Mouse (Mus musculus) frontal cortex, postnatal 14 days (tissue): Measurements from ENCODE around the gene Gm9999.
"Not testable (repeated sequence)": the region's sequence is repeated elsewhere in the genome, so short reads cannot be mapped to it uniquely, and the experiment has no call there.

ENCODE experiments used
- DNase-seq, 2 experiments: peaks; one replicate each; pipeline ENCODE4 v3.0.0; 2022; ENCODE audit warnings: low spot score in 2 of 2

The Gm9999 gene

DNA sequence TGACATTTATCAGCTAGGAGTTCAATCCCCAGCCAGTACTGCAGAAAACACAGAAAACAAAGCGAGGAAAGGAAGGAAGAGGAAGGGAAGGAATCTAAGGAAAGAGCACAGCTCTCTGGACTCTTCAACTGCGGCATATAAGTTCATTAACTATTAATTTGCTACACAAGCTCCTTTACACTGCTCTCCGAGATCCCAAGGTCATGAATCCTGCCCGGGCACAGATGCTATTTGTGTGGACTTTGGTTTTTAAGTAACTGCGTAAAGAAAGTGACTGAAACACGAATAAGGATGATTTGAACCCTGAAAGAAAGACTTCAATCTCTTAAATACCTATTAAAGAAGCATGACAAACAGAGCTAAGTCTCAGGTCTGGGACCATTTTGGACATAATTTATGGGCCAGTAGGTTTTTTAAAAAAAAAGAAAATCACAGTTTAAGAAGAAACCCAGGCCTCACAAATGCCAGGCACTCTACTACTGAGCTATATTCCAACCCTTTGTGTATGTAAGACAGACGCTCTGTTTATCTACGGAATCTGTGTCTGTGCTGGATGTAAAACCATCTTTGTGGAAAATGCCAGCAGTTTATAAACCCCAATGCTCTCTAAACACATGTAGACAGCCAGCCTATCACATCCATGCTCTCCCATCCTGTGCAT, 16.7 kb downstream of the Gm9999 start:
- DNase-seq, result no peak

DNA sequence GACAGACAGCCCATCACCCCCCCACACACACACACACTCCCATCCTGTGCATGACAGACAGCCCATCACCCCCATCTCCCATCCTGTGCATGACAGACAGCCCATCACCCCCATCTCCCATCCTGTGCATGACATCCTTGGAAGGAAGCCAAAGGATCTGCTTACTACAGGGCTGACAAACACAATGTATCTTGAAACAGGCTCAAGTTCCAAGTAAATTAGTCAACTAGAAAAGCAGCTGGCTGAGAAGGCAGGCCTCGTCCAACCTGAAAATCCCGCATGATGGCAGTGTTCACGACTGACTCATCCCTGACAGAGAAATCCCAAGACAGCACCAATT, 17.2 kb downstream of the Gm9999 start:
- DNase-seq, result no peak

DNA sequence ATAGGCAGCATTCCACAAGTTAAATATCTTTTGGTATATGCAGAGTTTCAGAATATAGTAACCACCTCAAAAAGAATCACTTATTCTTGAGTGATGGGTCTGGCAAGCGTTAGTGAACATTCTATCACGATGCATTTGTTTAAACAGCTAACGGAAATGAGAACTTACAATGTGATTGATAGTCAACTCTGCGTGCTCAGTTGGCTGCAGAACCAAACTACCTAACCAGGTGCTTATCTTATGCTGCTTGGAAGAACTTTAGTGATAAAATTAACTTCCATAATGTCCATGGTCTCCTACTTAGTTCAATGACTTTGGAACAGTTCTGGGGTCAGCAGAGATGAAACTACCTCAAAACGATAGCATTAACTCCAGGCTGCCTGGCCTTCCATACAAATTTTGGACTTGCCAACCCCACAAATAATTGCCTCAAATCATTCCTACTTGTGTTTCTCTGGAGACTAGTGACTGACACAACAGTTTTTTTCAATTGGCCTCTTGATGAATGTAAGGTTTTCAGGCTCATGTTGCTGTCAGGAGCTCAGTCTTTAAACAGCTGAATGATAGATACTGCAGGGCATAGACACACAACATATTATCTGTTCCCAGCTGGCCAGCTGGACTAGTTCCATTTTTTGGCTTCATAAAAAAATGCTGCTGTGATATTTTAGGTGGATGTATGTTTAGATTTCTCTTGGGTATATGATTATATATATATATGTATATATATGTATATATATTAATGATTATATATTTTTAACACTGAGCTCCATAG, 17.9 kb downstream of the Gm9999 start:
- no peak for DNase-seq

DNA sequence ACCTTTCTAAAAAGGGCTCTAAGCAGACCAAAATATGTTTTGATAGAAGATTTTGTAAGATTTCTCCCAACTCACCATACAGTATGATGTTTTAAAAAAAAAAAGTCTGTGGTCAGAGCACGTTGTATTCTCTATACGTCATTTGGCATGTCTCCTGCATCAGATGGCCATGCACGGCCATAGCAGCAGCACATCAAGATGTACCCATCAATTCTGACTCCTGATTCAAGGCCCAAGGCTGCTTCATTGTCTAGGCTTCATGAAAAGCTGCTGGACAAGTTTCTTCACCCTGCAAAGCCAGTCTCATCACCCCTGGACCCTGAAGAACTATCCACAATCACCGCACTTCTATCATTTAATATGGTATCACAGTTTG, 18.5 kb downstream of the Gm9999 start:
- DNase-seq, result no peak

DNA sequence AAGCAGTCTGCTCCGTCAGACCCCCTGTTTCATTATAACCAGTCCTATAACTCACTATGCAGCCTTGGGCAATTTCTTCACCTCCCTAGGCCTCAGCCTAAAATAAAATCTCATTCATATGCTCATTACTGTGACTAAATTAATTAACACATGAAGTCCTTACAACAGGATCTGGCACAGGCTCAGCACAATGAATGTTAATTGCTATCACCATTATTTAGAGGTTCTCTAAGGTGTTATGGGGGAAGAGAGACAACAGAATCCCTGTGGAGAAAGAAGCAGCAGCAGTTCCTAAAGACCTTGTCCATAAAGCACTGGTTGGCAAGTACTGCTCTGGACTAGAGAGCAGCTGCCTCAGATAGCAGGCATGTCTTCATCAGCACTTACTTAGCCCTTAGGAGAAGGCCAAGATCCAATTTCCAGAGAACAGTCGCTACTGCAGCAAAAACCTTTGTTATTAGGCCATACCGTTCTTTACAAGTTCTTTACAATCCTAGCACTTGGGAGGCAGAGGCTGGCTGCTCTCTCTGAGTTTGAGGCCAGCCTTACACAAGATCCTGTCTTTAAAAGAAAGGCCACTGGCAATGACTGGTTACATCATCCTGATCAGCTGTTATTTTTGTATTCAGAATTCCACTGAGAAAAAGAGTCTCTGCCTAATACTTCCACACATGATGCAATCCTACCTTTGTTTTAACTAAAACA, 20.2 kb downstream of the Gm9999 start:
- no peak for DNase-seq

DNA sequence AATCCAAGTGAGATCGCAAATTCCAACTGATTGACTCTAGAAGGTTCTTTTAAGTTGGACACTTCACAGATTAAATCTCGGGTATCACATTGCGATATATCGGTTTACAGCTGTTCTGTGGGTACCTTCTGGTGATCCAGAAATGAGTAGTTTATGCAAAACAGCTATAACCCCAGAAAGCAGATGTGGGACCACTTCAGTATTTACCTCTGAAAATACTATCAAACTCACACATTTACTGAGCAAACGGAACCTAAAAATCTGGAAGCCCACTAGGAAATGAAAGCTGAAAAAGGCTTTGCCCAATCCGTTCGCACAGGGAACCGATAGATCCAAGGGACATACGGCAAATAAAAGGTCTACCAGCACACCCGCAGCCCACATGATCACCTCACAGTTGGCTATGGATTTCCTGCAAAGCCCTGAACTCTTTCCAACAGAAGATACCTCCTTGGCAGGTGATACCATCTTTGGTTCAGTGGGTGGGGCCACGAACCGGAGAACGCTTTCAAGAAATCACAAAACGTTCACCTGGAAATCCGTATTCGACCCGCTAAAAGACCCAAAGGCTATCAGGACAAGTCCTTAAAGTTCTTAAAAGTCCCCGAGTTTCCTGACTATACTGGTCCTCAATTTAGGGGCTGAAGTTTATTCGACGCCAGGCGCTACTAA, 23.9 kb downstream of the Gm9999 start:
- DNase-seq, result no peak

DNA sequence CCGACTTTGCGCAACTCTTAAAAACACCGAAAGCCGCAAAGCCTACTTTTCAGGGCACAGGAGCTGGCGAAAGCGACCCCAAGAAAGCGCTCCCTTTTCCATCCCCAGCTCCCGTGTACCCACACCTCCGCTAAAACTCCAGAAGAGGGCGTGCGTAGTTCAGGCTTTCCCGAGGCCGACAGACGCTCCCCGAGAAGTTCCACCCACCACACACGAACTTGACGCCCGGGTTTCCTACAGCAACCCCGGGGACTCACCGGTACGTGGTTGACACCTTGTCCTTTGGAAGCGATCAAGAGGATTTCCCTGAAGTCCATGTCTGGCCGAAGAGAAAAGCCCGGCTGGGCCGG, 24.4 kb downstream of the Gm9999 start:
- no peak for DNase-seq

DNA sequence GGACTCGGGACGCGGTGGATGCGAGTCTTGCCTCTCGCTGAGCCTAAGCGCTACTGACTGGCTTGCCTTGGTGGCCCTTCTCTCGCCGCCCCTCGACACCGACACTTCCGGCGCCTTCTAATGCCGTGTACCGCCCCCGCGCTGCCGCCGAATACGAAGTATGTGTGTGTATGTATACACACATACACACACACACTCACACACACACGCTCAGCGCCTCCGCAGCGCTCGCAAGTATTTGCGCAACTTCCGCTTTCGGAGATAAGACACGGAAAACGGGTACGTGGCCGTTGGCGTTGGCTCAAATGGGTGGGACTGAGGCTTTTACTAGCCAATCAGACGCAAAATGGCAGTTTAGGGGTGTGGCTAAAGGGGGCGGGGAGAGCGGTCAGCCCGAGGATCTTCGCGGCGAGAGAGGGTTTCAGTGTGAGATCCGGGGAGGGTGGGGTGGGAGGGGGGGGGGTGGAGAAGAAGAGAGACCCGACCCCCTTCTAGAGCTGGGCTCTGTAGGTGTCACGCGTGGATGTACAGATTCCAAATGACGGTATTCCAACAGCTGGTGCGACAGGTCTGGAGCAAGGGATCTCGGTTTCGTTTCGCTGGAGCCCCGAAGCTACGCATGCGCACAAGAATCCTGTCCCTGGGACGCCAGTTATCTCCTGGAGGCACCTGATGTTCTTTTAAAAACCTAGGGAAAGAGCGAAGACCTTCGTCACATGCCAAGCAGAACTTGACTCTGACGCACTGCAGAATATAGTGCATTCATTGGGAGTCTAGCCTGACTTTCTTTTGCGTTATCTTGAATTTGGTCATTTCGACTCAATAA, 25.0 kb downstream of the Gm9999 start, which contains the start of gene Spty2d1:
Gene Spty2d1, minus strand, starts transcription at position 244 of the 826 bp plus-strand sequence.
- DNase-seq, result peak; percentile 99

DNA sequence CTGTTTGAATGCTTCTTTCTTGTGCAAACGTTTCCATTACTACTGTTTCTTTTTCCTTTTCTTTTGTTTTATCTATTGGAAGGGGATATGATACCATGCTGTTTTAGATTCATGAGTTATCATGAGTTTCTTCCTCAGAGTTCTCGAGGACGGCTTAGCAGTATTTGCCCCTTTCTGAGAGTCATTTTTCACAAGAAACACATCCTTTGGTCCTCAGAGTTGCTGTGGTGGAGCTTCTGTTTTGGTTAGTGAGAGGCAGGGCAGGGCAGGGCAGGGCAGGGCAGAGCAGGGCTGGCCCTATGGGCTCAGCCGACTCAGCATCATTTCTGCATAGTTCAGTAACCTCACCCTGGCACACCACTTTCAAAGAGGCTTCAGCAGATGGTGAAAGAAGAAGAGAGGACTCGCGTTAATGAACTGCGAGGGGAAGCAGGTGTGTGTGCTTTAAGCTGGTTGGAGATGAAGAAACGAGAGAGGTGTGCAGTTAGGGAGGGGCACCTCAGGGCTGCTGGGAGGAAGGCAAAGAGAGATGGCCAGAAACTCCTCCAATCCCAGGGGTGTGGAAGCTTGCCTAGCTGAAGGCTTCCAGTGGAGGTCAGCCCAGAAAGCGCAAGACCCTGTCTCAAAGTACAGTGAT, 29.9 kb downstream of the Gm9999 start:
- no peak for DNase-seq

DNA sequence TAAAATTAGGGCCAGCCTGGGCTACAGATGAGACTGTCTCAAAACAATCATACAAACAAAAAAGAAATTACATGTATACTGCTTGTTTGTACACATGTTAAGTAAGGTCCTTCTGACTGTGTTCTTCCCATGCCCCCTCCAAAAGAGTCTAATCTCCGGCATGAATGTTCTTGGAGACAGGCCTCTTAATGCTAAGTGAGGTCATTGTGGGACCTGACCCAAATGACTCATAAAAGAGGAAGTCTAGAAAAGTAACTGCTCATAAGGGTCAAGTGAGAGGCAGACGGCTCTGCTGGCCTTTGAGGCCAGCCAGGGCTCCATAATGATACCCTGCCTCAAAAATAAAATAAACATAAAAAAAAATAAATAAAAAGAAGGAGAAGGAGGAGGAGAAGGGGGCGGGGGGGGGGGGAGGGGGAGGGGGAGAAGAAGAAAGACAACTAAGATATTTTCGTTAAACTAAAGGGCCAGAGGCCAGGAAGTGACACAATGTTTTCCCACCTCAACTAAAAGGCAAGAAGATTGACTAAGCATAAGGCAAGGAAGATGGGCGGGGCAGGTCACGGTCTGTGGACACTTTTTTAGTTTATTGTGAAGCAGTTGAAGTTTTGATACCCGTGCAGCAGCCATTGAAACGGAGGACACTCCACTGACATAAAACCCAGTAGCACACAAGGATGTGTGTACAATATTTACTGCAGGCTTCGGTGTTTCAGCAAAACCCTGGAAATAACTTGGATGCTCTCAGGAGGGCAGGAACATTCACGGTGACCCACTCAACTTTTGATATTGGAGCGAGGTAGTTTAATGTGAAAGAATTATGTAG, 31.4 kb downstream of the Gm9999 start:
- no peak for DNase-seq

DNA sequence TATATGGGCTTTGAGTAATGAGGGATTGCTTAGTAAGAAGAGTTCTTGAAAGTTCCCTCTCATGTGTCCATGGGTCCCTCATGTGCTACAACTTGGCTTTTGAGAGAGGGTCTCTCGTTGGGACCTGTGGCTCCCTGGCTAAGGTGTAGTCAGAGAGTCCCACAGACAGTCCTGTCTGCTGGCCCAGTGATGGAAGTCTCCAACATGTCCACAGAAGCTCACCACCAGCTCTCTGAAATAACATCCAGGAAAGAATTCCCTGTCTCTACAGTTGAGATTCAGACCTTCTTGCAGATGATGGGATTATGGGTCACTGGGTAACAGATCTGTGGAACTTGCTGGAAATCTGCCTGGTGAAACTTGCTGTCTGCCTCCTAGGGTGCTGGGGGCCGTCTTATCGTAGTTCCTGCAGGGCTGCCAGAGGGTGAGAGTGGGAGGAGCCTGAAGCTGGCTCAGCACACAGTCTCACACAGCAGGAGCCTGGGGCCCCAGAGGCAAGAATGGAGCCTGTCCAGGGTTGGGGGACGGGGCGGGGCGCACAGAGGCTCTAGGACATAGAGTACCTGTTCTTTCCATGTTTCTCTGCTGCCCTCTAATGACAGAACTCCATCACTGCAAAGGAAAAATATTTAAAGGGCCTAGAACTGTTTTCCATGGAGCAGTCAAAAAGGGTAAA, 32.1 kb downstream of the Gm9999 start:
- DNase-seq, result peak; percentile 62 to 66

DNA sequence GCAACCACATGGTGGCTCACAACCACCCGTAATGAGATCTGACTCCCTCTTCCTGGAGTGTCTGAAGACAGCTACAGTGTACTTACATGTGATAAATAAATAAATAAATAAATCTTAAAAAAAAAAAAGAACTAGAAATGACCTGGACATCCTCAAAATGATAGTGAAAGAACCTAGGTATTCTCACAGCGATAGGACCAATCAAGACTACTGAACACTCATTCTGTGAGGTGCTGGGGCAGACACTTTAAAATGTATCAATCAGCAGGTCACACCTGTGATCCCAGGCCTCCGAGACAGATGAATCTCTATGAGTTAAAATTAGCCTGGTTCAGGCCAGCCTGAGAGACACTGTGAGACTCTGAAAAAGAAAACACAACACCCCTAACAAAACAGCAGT, 33.2 kb downstream of the Gm9999 start:
- DNase-seq, result no peak

DNA sequence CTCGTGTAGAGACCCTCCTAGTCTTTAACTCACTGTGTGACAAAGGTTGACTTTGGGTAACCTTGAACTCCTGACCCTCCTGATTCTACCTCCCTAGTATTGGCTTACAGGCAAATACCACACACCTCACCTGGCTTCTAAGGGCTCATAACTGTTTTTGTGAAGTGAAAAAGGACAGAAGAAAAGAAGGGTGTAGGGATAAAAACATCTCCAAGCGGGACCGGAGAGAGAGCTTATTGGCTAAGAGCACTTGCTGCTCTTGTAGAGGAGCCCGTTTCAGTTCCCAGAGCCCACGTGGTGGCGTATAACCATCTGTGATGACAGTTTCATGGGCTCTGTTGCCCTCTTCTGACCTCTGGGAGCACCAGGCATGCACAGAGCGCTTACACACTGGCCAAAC, 33.8 kb downstream of the Gm9999 start:
- no peak for DNase-seq

DNA sequence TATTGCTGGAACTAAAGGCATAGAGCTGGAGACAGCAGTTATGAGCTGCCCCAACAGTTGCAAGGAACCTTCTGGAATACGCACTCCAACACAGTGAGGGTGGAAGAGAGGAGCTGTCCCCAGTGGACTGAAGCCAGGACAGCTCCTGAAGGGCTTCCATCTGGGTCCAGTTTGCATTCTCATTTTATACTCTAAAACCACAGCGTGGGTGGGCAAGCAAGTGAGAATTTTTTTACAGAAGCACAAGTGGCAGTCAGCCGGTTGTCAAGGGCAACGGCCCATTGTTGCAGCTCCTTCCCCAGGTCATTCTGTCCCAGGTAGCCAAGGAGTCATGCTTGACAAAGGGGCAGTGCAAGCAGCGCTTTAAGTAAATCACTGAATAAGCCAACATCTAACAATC, 36.3 kb downstream of the Gm9999 start:
- peak; percentile 17 to 38 for DNase-seq

DNA sequence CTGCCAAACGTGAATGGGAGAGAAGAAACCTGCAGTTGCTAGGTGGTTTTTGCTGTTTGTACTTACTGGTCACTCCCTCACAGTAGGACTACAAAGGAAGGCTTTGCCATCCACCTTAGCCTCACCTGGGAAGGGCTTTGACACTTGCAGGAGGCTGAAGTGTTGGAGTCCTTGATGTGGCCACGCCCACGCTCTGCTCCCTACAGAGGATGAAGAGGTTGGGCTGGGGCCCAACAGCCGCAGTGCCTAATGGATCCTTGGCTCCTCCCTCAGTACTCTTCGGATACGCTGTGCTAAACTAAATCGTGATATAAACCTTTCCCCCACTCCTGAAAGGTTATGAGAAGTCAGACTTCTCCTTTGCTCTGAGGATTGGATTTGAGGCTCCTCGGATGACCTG, 37.6 kb downstream of the Gm9999 start:
- no peak for DNase-seq

DNA sequence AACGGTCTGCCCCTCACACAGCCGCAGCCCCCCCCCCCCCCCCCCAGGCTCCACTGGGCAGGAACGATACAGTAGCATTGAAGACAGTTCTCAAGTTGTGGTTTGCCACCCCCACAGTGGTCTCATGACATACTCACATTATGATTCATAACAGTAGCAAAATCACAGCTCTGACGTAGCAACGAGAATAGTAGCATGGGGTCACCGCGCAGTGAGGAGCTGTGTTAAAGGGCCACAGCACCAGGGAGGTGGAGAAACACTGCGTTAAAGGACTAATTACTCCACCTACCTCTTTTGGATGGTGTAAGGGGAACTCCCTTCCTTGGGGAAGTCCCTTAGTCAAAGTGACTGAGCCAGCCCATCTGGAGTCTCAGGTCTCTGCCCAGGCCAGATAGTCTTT, 39.1 kb downstream of the Gm9999 start:
- DNase-seq, result no peak

DNA sequence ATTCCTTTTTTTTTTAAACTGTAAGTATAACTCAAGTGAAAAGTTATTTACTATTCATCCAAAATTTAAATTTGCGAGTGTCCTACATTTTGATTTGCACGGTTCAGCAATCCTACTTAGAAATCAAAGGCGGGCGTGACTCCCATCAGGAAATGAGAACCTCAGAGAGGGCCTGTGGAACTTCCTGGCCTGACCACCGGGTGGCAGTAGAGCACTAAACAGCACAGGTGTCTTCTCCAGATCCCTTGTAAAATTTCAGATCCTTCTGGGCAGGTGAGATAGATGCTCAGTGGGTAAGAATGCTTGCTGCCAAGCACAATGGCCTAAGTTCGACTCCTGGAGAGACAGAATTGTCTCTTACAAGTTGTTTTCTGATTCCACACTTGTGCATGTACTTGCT, 40.1 kb downstream of the Gm9999 start:
- DNase-seq, result peak; percentile 73 to 89

DNA sequence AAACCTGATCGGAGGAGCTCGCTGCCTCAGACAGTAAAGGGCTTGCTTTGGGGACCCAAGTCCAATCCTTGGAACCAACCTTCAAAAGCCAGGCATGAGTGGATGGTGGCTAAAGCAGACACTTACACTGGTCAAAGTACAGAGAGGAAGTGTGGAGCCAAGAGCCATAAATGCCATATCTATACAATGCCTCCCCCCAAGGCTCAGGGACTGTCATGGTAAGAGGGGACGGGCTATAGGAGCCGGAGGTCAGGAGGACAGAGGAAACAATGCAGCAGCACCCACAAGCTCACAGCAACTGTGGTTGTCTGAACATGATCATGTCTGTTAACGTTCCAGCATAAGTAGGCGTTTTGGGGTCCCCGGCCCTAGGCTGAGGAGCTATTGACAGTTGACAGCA, 41.1 kb downstream of the Gm9999 start:
- no peak for DNase-seq

DNA sequence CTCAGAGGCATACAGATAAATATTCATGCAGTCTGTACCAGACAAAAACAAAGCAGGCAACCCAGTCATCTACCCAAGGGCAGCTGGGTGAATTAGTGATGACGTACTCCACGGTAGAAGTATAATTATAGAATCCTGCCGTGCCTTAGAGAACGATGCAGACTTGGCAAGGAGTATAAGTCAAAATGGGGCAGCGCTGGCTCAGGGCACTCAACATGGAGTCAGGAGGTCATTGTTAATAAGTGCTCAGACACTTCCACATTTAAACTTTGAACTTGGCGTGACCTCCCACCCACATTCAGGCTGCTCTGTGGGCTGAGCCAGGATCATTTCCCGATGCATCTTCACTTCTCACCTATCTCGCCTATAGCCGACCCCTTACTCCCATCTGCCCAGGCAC, 42.0 kb downstream of the Gm9999 start:
- no peak for DNase-seq

DNA sequence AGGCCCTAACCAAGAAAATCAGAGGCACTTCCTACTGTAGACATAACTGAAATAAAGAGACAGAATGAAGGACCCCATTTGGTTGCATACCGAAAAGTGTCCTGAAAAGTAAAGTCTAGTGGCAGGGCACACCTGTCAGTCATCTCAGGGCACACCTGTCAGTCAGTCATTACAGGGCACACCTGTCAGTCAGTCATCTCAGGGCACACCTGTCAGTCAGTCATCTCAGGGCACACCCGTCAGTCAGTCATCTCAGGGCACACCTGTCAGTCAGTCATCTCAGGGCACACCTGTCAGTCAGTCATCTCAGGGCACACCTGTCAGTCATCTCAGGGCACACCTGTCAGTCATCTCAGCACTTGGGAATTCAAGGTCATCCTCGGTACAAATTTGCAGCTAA, 43.5 kb downstream of the Gm9999 start:
- DNase-seq, result not testable (repeated sequence)
